Mouse (Mus musculus) neural tube, embryonic 13.5 days (tissue): ENCODE data around the gene Ddx10. TPM values are rescaled to one million over a fixed set of nuclear protein-coding genes. Genes with fewer than 3 reads are reported as not detected.
A peak's percentile ranks its signal among the peaks of the same experiment; 100 is the strongest.

Experiments used
- ATAC-seq: fragments of 200-750 bp; cut with Nextera tagmentation; 2 replicates; pipeline ENCODE4 v1.8.0; 2017; ENCODE audit warnings: low read depth, mild to moderate bottlenecking, moderate TSS enrichment, moderate library complexity
- H3K27ac ChIP-seq: fragments of 300-500 bp; sonication (generic); replicated peaks from 2 replicates; pipeline ENCODE4 v1.5.1; 2015; ENCODE audit warnings: moderate library complexity, mild to moderate bottlenecking, inconsistent platforms
- H3K27me3 ChIP-seq: fragments of 300-500 bp; sonication (generic); 2 replicates; pipeline ENCODE4 v1.6.1; 2015; ENCODE audit warnings: mild to moderate bottlenecking, inconsistent platforms
- H3K36me3 ChIP-seq: fragments of 300-500 bp; sonication (generic); 2 replicates; pipeline ENCODE4 v1.6.1; 2015; ENCODE audit warnings: mild to moderate bottlenecking, inconsistent platforms
- H3K4me1 ChIP-seq: fragments of 300-500 bp; sonication (generic); replicated peaks from 2 replicates; pipeline ENCODE4 v1.6.1; 2015; ENCODE audit warnings: inconsistent platforms
- H3K4me2 ChIP-seq: fragments of 300-500 bp; sonication (generic); 2 replicates; pipeline ENCODE4 v1.6.1; 2015; ENCODE audit warnings: inconsistent platforms, mild to moderate bottlenecking, moderate library complexity
- H3K4me3 ChIP-seq: fragments of 300-500 bp; sonication (generic); 2 replicates; pipeline ENCODE4 v1.5.1; 2015; ENCODE audit warnings: mild to moderate bottlenecking, inconsistent platforms
- H3K9ac ChIP-seq: fragments of 300-500 bp; sonication (generic); 2 replicates; pipeline ENCODE4 v1.6.1; 2015; ENCODE audit warnings: moderate library complexity, mild to moderate bottlenecking, inconsistent platforms
- H3K9me3 ChIP-seq: fragments of 300-500 bp; sonication (generic); 2 replicates; pipeline ENCODE4 v1.6.1; 2016; ENCODE audit warnings: inconsistent platforms
- WGBS: fragments of 180-500 bp; shearing (Covaris S2); methylation state at CpG from one replicate; pipeline ENCODE4 v1.1.7; 2015; 5-methylcytosine and 5-hydroxymethylcytosine counted together
- polyA plus RNA-seq: library from polyadenylated mRNA; unstranded; fragments of >200 nt; fragmentation: Nextera tagmentation; extraction: Ambion mirVana; gene quantifications from 2 replicates; pipeline ENCODE4 v1.2.1, GENCODE M21; 2015

The Ddx10 gene
- 26.6 and 26.7 TPM in 2 replicates for polyA plus RNA-seq

DNA sequence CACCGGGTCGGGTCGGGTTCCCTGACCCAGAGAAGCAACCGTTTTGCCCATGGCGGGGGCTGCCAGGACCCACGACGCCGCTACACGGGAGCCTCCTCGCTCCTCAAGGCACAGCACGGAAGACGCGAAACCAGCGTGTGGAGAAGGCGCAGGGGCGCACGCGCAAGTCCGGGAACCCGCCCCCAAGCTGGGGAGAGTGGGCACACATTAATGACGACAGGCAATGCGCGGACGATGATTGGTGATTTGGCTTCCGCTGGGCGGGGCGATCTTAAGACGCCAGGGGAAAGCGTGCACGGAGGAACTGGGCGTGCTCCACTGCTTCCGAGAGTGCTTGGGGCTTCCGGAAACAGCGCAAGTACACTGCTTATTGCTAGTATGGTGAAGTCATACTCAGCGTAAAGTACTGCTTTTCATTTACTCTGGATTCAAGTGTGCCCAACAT lies at the start of gene Ddx10:
Gene Ddx10, minus strand, starts transcription at position 101 of the 445 bp plus-strand sequence.
- Histone ChIP-seq H3K4me1 (peaks cover 25% of the 10 kb centered on the region), H3K36me3 (no peaks in the 10 kb centered on the region), H3K9me3 (no peaks in the 10 kb centered on the region), H3K4me3 (peak within 1 kb of the TSS; percentile 91), H3K27me3 (no peaks in the 10 kb centered on the region; the same call in 1 of the 2 replicates), H3K27ac (peak within 1 kb of the TSS; percentile 46; the same call in 1 of the 2 replicates), H3K9ac (peak within 1 kb of the TSS; percentile 82), H3K4me2 (peak within 1 kb of the TSS; percentile 95)
- ATAC-seq, result peak; percentile 99
- WGBS, result under 1% methylated on average over 35 of the region's 35 CpGs

DNA sequence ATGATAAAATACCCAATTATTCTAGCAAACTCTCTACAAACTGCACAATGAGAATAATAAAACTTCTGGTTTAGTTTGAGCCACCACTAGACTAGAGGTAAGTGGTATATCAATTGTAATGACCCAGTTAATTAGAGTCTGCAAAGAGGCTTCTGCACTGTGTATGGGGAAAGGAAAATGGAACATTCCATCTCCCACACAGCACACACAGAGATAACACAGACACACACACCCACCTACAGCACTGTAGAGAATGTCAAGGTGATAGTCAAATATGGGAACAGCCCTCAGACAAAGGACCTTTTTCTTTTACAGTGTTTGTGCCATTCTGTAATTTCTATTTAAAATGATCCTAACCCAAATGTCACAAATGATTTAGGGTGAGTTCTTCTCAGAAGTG lies 45.0 kb upstream of the Ddx10 start:
- Histone ChIP-seq H3K4me2 (no peak overlapping the region), H3K9ac (no peak overlapping the region), H3K9me3 (no peaks in the 10 kb centered on the region), H3K27ac (no peak overlapping the region), H3K4me1 (no peaks in the 10 kb centered on the region), H3K4me3 (no peak overlapping the region), H3K27me3 (no peaks in the 10 kb centered on the region), H3K36me3 (no peaks in the 10 kb centered on the region)
- ATAC-seq, result no peak

DNA sequence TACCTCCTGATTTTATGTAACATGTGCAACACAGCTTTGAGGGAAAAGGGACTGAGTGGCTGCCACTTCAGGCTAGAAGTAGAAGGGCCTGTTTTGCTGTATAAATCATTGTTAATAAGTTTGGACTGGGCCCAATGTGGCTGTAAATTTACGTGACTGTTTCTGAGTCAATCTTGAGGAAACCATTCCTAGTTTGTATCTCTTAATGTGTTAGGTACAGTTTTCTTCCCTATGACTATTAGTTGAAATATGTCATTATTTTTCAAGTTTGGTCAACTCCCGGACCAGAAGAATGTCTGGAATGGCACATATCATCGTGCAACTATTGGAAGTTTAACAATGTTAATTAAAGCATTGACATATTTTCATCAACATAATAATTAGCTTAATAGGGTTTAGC lies 42.2 kb upstream of the Ddx10 start:
- H3K4me3 ChIP-seq, result no peak overlapping the region
- ATAC-seq, result no peak
- H3K9me3 ChIP-seq, result no peaks in the 10 kb centered on the region
- no peaks in the 10 kb centered on the region for H3K4me1 ChIP-seq
- WGBS, result 87% methylated on average over 3 of the region's 3 CpGs
- H3K27ac ChIP-seq, result no peak overlapping the region
- H3K4me2 ChIP-seq, result no peak overlapping the region
- no peak overlapping the region for H3K9ac ChIP-seq
- no peaks in the 10 kb centered on the region for H3K27me3 ChIP-seq
- no peaks in the 10 kb centered on the region for H3K36me3 ChIP-seq

DNA sequence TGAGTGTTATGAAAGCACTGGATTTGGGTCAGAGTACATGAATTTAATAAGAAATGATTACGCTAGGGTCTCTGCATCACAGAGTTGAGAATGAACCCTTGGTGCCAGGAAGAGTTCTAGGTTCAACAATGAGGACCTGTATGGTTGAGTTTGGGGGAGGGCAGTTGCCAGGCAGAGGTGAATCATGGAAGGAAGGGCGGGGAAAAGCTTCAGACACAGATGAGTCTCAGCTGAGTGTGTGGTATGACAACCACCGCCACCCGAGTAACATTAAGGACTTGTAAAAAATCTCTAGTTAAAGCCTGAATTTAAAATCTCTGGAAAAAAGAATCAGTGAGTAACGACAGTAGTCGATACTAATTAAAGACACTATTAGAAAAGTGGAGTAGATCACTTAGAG lies 38.9 kb upstream of the Ddx10 start:
- Histone ChIP-seq H3K4me2 (no peak overlapping the region), H3K9me3 (no peaks in the 10 kb centered on the region), H3K27me3 (no peaks in the 10 kb centered on the region), H3K4me1 (no peaks in the 10 kb centered on the region), H3K9ac (no peak overlapping the region), H3K36me3 (no peaks in the 10 kb centered on the region), H3K4me3 (no peak overlapping the region), H3K27ac (no peak overlapping the region)
- no peak for ATAC-seq
- 84% methylated on average over 6 of the region's 6 CpGs for WGBS

DNA sequence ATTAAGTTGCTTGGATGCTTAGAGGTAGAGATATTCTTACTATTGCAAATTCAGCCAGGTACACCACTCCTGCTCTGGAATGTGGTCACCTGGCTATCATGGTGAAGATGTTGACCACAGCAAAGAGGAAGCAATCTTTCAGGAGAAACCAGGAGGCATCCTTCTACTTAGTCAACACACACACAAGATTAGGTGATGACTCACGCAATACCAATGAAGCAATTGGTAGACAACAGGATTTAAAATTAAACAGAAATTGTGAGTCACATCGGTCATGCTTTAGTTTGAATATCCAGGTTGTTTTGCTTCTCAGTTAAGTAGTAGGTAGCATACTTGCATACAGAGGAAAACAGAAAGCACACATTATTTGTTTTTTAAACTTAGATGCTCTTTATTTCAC lies 31.1 kb upstream of the Ddx10 start:
- H3K4me1 ChIP-seq, result no peaks in the 10 kb centered on the region
- no peak overlapping the region for H3K9ac ChIP-seq
- no peaks in the 10 kb centered on the region for H3K9me3 ChIP-seq
- no peaks in the 10 kb centered on the region for H3K36me3 ChIP-seq
- 93% methylated on average over 2 of the region's 2 CpGs for WGBS
- H3K4me2 ChIP-seq, result no peak overlapping the region
- H3K4me3 ChIP-seq, result no peak overlapping the region
- H3K27me3 ChIP-seq, result no peaks in the 10 kb centered on the region
- no peak for ATAC-seq
- no peak overlapping the region for H3K27ac ChIP-seq

DNA sequence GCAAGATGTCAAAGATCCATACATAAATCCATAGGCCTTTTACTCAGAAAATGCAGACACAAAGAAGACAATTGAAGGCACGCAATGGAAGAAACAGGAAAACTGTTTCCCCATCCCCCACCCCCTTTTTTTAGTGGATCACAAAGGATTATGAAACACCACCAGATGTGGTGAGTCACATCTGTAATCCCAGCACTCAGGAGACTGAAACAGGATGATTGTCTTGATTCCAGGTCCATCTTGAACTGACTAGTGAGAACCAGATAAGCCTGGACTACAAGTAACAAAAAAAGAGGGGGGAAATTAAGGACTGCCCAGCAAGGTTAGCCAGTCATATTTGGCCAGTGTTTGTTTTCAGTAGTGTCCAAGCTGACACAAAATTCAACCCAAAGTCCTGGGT lies 28.5 kb upstream of the Ddx10 start:
- no peak overlapping the region for H3K4me3 ChIP-seq
- H3K4me2 ChIP-seq, result no peak overlapping the region
- no peak for ATAC-seq
- 84% methylated on average over 1 of the region's 1 CpGs for WGBS
- no peak overlapping the region for H3K27ac ChIP-seq
- no peaks in the 10 kb centered on the region for H3K9me3 ChIP-seq
- no peaks in the 10 kb centered on the region for H3K27me3 ChIP-seq
- H3K36me3 ChIP-seq, result no peaks in the 10 kb centered on the region
- no peak overlapping the region for H3K9ac ChIP-seq
- H3K4me1 ChIP-seq, result no peaks in the 10 kb centered on the region

DNA sequence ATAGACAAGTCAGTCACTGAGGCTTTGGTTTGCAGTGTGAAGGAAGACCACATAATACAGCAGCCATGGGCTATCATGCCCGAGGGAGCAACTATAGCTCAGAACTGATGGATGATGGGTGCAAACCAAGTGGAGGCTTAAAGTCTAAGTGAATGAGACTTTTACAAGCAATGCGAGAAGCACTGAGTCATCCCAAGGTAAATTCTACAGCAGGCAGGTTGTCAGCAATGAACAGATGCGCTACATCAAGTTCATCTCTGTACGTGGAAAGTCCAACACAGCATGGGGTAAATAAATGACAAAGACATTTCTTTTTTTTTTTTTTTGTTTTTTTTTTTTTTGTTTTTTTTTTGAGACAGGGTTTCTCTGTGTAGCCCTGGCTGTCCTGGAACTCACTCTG lies 24.9 kb upstream of the Ddx10 start:
- no peak for ATAC-seq
- 82% methylated on average over 4 of the region's 4 CpGs for WGBS
- H3K4me3 ChIP-seq, result no peak overlapping the region

DNA sequence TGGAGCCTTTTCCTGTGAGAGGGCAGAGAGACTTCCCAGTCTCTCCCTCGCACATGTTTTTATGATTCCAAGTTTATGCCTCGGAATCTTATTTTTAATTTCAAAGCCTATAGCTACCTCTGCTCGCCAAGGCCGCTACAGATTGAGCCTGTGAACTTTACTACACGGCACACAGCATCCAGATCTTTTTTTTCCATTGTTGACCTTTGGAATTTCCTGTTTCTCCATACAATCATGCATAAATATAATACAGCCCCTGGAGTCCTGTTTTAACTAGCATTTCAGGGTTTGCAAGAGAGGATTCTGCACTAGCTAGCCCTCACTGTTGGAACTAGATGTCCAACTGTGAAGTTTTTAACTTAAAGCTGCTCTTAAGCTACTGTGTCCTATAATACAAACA lies 24.4 kb upstream of the Ddx10 start:
- Histone ChIP-seq H3K4me1 (no peaks in the 10 kb centered on the region), H3K36me3 (no peaks in the 10 kb centered on the region), H3K27me3 (no peaks in the 10 kb centered on the region), H3K9me3 (no peaks in the 10 kb centered on the region), H3K4me2 (no peak overlapping the region), H3K4me3 (no peak overlapping the region), H3K27ac (no peak overlapping the region), H3K9ac (no peak overlapping the region)
- 69% methylated on average over 5 of the region's 5 CpGs for WGBS
- ATAC-seq, result no peak

More for the DNA sequence above, 24.9 kb upstream of the Ddx10 start:
- Histone ChIP-seq H3K4me2 (no peak overlapping the region), H3K9ac (no peak overlapping the region), H3K36me3 (no peaks in the 10 kb centered on the region), H3K9me3 (no peaks in the 10 kb centered on the region), H3K4me1 (no peaks in the 10 kb centered on the region), H3K27me3 (no peaks in the 10 kb centered on the region), H3K27ac (no peak overlapping the region)

DNA sequence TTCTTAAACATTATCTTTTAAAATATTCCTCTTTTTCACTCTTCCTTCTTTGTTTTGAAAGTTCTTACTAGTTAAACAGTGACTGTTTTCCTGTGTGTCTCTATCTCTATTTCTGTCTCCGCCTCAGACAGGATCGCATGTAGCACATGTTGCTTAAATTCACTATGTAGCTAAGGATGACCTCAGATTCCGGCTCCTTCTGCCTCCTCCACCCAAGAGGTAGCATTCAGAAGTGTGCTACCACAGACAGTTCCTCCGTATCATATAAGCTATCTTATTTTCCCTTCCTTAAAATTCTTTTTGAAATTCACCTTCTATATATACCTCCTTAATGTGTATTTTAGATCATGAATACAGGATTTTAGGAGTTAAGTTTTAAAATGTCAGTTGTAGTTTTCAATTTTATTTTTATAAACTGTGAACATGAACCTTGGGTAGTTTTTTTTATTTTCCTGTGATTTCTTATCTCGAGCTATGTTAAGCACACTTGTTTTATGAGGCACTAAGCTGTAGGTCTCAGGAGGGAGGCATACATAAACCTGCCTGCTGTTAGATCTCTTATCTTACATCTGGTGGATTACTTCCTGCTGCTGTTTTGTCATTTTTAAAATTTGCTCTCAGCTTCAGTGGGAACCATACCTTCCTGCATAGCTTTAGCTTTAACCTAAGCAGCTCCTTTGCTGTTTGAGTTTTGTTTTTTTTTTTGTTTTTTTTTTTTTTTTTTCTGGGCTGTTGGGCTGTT lies 23.6 kb upstream of the Ddx10 start:
- Histone ChIP-seq H3K9ac (no peak overlapping the region), H3K9me3 (no peaks in the 10 kb centered on the region), H3K4me2 (no peak overlapping the region), H3K27me3 (no peaks in the 10 kb centered on the region), H3K4me3 (no peak overlapping the region), H3K4me1 (no peaks in the 10 kb centered on the region), H3K27ac (no peak overlapping the region), H3K36me3 (no peaks in the 10 kb centered on the region)
- ATAC-seq, result no peak
- WGBS, result 70% methylated on average over 5 of the region's 5 CpGs

DNA sequence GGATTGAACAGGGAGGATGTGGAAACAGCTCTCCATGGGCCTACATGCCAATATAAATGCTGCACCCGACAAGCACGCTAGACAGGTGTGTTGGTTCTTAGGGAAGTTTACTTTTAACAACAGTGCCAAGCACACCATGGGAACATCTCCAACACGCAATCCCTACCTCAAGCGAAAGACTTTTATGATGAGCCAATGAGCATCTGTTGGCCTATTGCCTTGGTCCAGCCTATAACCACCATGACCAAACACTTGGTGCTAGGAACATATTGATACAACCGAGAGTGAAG lies 21.6 kb upstream of the Ddx10 start:
- 98% methylated on average over 5 of the region's 5 CpGs for whole genome bisulfite sequencing
- no peaks in the 10 kb centered on the region for H3K9me3 ChIP-seq
- 0 out of 2 replicates have a peak, but pooled peaks cover 3% of the 10 kb centered on the region for H3K4me1 ChIP-seq
- no peak overlapping the region for H3K4me2 ChIP-seq
- H3K9ac ChIP-seq, result no peak overlapping the region
- ATAC-seq, result no peak
- no peaks in the 10 kb centered on the region for H3K27me3 ChIP-seq
- no peaks in the 10 kb centered on the region for H3K36me3 ChIP-seq
- no peak overlapping the region for H3K4me3 ChIP-seq
- H3K27ac ChIP-seq, result no peak overlapping the region

DNA sequence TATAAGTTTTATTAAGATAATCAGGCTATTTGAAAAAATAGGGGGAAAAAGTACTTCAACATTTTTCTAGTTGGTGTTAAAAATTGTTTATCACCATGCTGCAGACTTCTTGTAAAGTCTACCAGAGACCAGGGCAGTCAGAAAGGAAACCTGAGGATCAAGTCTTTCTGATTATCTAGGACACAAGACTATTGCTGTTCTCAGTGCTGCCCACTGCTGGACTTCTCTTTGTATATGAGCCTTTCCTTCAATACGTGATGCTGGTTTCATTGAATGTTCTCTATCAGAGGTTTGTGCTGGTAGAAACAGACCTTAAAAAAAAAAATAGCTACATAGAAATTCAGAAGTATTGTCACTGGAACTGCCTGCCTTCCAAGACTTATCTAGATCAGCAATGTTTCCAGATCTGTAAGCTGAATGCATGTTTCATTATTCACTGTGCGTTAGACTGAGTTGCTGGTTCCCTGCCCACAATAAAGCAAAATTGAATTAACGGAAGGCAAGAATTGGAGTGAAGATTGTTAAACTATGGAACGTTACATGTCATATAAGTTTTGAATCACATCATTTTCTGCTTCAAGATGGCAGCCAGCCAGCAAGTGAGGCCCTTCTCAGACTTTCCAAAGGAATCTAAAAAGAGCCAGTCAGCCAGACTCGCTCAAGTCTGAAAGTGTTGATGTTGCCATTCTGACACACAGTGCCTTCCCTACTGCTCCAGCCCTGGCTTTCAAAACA lies 21.0 kb upstream of the Ddx10 start:
- 80% methylated on average over 5 of the region's 5 CpGs for WGBS
- H3K9me3 ChIP-seq, result no peaks in the 10 kb centered on the region
- ATAC-seq, result no peak

DNA sequence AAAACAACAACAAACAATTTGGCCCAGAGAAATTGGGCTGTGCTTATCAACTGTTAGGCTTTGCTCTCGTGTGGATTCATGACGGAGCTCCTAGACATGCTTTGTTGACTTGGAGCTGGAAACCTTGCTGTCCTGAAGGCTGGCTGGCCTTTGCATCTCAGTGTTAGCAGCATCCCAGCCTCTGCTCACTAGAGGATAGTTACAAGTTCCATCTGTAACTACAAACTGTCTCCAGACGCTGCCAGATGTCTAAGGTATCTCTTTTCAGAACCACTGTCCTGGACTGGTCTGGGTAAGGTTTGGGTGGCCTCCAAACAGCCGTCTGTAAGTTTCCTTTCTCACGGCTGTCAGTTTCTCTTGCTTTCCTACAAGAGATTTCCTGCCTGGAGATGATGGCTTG lies 20.2 kb upstream of the Ddx10 start:
- H3K4me1 ChIP-seq, result 0 out of 2 replicates have a peak, but pooled peaks cover 4% of the 10 kb centered on the region
- WGBS, result 82% methylated on average over 5 of the region's 5 CpGs
- ATAC-seq, result no peak
- no peak overlapping the region for H3K27ac ChIP-seq
- no peak overlapping the region for H3K4me2 ChIP-seq
- no peak overlapping the region for H3K4me3 ChIP-seq
- H3K36me3 ChIP-seq, result no peaks in the 10 kb centered on the region
- H3K27me3 ChIP-seq, result no peaks in the 10 kb centered on the region
- no peaks in the 10 kb centered on the region for H3K9me3 ChIP-seq
- no peak overlapping the region for H3K9ac ChIP-seq

More for the DNA sequence above, 21.0 kb upstream of the Ddx10 start:
- H3K36me3 ChIP-seq, result no peaks in the 10 kb centered on the region
- no peak overlapping the region for H3K27ac ChIP-seq
- no peak overlapping the region for H3K4me3 ChIP-seq
- H3K4me2 ChIP-seq, result no peak overlapping the region
- 0 out of 2 replicates have a peak, but pooled peaks cover 4% of the 10 kb centered on the region for H3K4me1 ChIP-seq
- H3K27me3 ChIP-seq, result no peaks in the 10 kb centered on the region
- H3K9ac ChIP-seq, result no peak overlapping the region
